Mouse (Mus musculus): ENCODE measurements around the gene Fmnl1. TPM values are rescaled to one million over a fixed set of nuclear protein-coding genes. Genes with fewer than 3 reads are reported as not detected.

Fmnl1 gene
- polyA plus RNA-seq, 1 experiment from 2014 or later: 3.0 TPM

Other genes with a start within 250 kb of the Fmnl1 start
- 1.7 and 2.5 TPM in 2 replicates for gene Kif18b, start 246.0 kb upstream of the Fmnl1 start, polyA plus RNA-seq (2015; fragmentation: Nextera tagmentation; extraction: Ambion mirVana)
- 1.9 and 2.0 TPM in 2 replicates for gene C1ql1, start 224.4 kb upstream of the Fmnl1 start, polyA plus RNA-seq (2015; fragmentation: Nextera tagmentation; extraction: Ambion mirVana)
- gene Nmt1, start 142.9 kb upstream of the Fmnl1 start, polyA plus RNA-seq (2015; fragmentation: Nextera tagmentation; extraction: Ambion mirVana): 31.2 and 32.3 TPM in 2 replicates
- gene Dcakd, start 142.8 kb upstream of the Fmnl1 start, polyA plus RNA-seq (2015; fragmentation: Nextera tagmentation; extraction: Ambion mirVana): 161 and 171 TPM in 2 replicates
- gene Plcd3, start 69.4 kb upstream of the Fmnl1 start, polyA plus RNA-seq (2015; fragmentation: Nextera tagmentation; extraction: Ambion mirVana): 0.98 and 1.6 TPM in 2 replicates
- 8.5 and 9.9 TPM in 2 replicates for gene Acbd4, start 69.4 kb upstream of the Fmnl1 start, polyA plus RNA-seq (2015; fragmentation: Nextera tagmentation; extraction: Ambion mirVana)
- gene Hexim1, start 54.9 kb upstream of the Fmnl1 start, polyA plus RNA-seq (2015; fragmentation: Nextera tagmentation; extraction: Ambion mirVana): 3.6 and 3.9 TPM in 2 replicates
- gene Hexim2, start 38.7 kb upstream of the Fmnl1 start, polyA plus RNA-seq (2015; fragmentation: Nextera tagmentation; extraction: Ambion mirVana): 17.3 and 17.6 TPM in 2 replicates
- 0.72 and 0.95 TPM in 2 replicates for gene 1700023F06Rik, start 37.5 kb downstream of the Fmnl1 start, polyA plus RNA-seq (2015; fragmentation: Nextera tagmentation; extraction: Ambion mirVana)
- gene Spata32, start 47.3 kb downstream of the Fmnl1 start, polyA plus RNA-seq (2015; fragmentation: Nextera tagmentation; extraction: Ambion mirVana): 0.17 and 0.28 TPM in 2 replicates
- gene Map3k14, start 96.4 kb downstream of the Fmnl1 start, polyA plus RNA-seq (2015; fragmentation: Nextera tagmentation; extraction: Ambion mirVana): 3.5 and 4.7 TPM in 2 replicates
- 4.4 and 4.8 TPM in 2 replicates for gene Arhgap27, start 192.6 kb downstream of the Fmnl1 start, polyA plus RNA-seq (2015; fragmentation: Nextera tagmentation; extraction: Ambion mirVana)
- gene Plekhm1, start 241.6 kb downstream of the Fmnl1 start, polyA plus RNA-seq (2015; fragmentation: Nextera tagmentation; extraction: Ambion mirVana): 8.7 TPM in 2 replicates